Mouse (Mus musculus) heart, postnatal 0 days (tissue): ENCODE results near the gene Rassf1. TPM values are rescaled to one million over a fixed set of nuclear protein-coding genes. Genes with fewer than 3 reads are reported as not detected.
A peak's percentile ranks its signal among the peaks of the same experiment; 100 is the strongest.

Experiments used
- ATAC-seq: fragments of 200-750 bp; cut with Nextera tagmentation; 2 replicates; pipeline ENCODE4 v1.8.0; 2017; ENCODE audit warnings: low read depth, moderate number of reproducible peaks, moderate library complexity; ENCODE audit not compliant: insufficient read depth
- DNase-seq: peaks from one replicate; pipeline ENCODE4 v3.0.0-alpha.2; 2016; ENCODE audit warnings: low spot score
- H3K27ac ChIP-seq: fragments of 300-500 bp; sonication (generic); 2 replicates; pipeline ENCODE4 v1.5.1; 2014; ENCODE audit warnings: low read depth, mild to moderate bottlenecking
- H3K27me3 ChIP-seq: fragments of 300-500 bp; sonication (generic); 2 replicates; pipeline ENCODE4 v1.6.1; 2014; ENCODE audit warnings: low read length, mixed read lengths; ENCODE audit not compliant: control insufficient read depth, insufficient read depth
- H3K36me3 ChIP-seq: fragments of 300-500 bp; sonication (generic); replicated peaks from 2 replicates; pipeline ENCODE4 v1.6.1; 2014; ENCODE audit warnings: low read length, mixed read lengths; ENCODE audit not compliant: control insufficient read depth, insufficient read depth
- H3K4me1 ChIP-seq: fragments of 300-500 bp; sonication (generic); 2 replicates; pipeline ENCODE4 v1.6.1; 2014; ENCODE audit warnings: antibody characterized with exemption; ENCODE audit not compliant: control insufficient read depth, insufficient read depth
- H3K4me2 ChIP-seq: fragments of 300-500 bp; sonication (generic); 2 replicates; pipeline ENCODE4 v1.6.1; 2014; ENCODE audit warnings: low read depth, mild to moderate bottlenecking, low read length, moderate library complexity
- H3K4me3 ChIP-seq: fragments of 300-500 bp; sonication (generic); 2 replicates; pipeline ENCODE4 v1.5.1; 2014; ENCODE audit warnings: low read depth, low read length
- H3K9ac ChIP-seq: fragments of 300-500 bp; sonication (generic); replicated peaks from 2 replicates; pipeline ENCODE4 v1.6.1; 2014; ENCODE audit warnings: low read depth, low read length, mixed read lengths
- H3K9me3 ChIP-seq: fragments of 300-500 bp; sonication (generic); replicated peaks from 2 replicates; pipeline ENCODE4 v1.6.1; 2016; ENCODE audit warnings: low read length; ENCODE audit not compliant: control insufficient read depth
- CTCF ChIP-seq: IDR thresholded peaks from 2 replicates; pipeline ENCODE4 v1.5.1; 2016; ENCODE audit warnings: antibody characterized with exemption, control low read depth, low read depth
- EP300 ChIP-seq: IDR thresholded peaks from 2 replicates; pipeline ENCODE4 v1.6.1; 2016; ENCODE audit warnings: antibody characterized with exemption, low read depth
- WGBS: fragments of 180-500 bp; shearing (Covaris S2); extraction: QIAGEN DNeasy Blood & Tissue Kit; methylation state at CpG from one replicate; pipeline ENCODE4 v1.1.7; 2014; 5-methylcytosine and 5-hydroxymethylcytosine counted together
- polyA plus RNA-seq: library from polyadenylated mRNA; unstranded; fragments of >200 nt; fragmentation: Nextera tagmentation; extraction: Ambion mirVana; gene quantifications from 2 replicates; pipeline ENCODE4 v1.2.1, GENCODE M21; 2015
- total RNA-seq: library from RNA; depleted of rRNA; stranded (reverse); fragments of >200 nt; gene quantifications from 2 replicates; pipeline ENCODE4 v1.2.3, GENCODE M21; 2014; ENCODE audit warnings: low replicate concordance; rRNA removed

Rassf1 gene
- total RNA-seq = 28.7 and 39.0 TPM in 2 replicates
- polyA plus RNA-seq = 34.4 and 35.1 TPM in 2 replicates

DNA sequence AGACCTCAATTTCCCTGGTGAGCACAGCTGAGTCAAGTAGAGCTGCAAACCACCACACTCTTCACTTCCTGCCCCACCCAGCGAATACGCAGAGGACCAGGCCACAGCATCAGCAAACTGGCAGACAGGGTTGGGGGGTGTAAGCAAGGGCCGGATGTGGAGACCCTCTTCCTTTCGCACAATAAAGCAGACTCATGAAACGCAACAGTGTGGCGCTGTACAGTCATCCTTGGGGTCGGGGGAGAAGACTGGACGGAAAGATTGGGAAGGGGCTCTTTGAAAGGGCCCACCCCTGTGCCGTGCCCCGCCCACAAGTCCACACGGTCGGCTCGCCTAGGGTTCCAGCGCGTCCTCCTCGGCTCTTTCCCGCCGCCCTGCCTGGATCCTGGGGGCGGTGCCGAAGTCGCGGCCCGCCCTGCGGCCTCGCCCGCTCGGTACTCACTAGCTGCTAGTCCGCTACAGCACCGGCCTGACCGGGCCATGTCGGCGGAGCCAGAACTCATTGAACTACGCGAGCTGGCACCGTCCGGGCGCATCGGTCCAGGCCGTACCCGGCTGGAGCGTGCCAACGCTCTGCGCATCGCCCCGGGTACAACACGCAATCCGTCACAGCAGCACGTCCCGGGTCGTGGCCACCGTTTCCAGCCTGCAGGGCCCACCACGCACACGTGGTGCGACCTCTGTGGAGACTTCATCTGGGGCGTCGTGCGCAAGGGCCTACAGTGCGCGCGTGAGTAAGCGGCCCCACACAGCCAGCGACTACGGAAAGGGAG is at the start of gene Rassf1:
Gene Rassf1, plus strand, starts transcription at position 439 of the 773 bp plus-strand sequence.
- H3K27me3 ChIP-seq = 0 out of 2 replicates have a peak, but pooled peaks cover 12% of the 10 kb centered on the region
- no peak for DNase-seq
- H3K36me3 ChIP-seq = no peaks in the 10 kb centered on the region
- peak within 1 kb of the TSS; percentile 46; the same call in 1 of the 2 replicates for H3K27ac ChIP-seq
- peak within 1 kb of the TSS; percentile 52; the same call in 1 of the 2 replicates for H3K9ac ChIP-seq
- WGBS = 2% methylated on average over 58 of the region's 63 CpGs
- H3K9me3 ChIP-seq = no peaks in the 10 kb centered on the region
- TF ChIP-seq EP300 (no peak), CTCF (no peak)
- peak within 1 kb of the TSS; percentile 51 for H3K4me3 ChIP-seq
- peak within 1 kb of the TSS; percentile 77 for H3K4me2 ChIP-seq
- peaks cover 41% of the 10 kb centered on the region for H3K4me1 ChIP-seq
- ATAC-seq = 0 out of 2 replicates have a peak, but pooled peaks have one; percentile 4

DNA sequence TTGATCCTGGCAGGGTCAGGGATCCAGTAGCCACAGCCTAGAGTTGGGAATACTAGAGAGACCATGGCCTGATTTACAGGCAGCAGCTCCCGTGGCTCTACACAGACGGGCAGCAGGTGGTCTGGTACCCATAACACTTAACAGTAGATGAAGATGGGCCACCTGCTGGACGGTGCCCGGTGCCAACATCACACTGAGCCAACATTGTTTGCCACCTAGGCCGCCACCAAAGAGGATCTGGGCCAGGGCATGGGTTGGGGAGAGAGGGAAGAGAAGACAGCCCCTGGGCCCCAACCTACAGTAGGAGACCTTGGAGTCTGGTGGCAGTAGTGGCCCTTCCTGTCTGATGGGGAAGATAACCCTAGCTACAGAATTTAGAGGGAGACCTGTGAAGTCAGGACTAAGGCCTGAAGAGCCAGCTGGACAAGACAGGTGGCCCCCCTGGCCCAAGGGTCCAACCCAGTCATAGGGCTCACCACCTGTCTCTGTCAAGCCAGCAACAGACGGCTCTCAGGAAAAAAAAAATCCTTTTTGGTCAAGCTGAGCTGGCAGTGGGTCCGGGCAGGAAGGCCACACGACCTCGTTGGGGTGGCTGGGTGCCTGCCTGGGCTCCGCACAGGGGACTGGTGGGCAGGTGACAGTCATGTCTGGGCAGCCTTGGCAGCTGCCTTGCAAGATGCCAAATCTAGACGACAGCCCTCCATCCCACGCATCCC is 49.1 kb upstream of the Rassf1 start:
- Histone ChIP-seq H3K4me1 (peaks cover 4% of the 10 kb centered on the region; the same call in 1 of the 2 replicates), H3K27me3 (no peaks in the 10 kb centered on the region), H3K27ac (no peak overlapping the region), H3K36me3 (no peaks in the 10 kb centered on the region), H3K4me2 (no peak overlapping the region), H3K9me3 (no peaks in the 10 kb centered on the region), H3K9ac (no peak overlapping the region), H3K4me3 (no peak overlapping the region)
- ATAC-seq (no peak), DNase-seq (no peak)
- 86% methylated on average over 12 of the region's 12 CpGs for WGBS
- no peak for TF ChIP-seq CTCF
- no peak for TF ChIP-seq EP300

DNA sequence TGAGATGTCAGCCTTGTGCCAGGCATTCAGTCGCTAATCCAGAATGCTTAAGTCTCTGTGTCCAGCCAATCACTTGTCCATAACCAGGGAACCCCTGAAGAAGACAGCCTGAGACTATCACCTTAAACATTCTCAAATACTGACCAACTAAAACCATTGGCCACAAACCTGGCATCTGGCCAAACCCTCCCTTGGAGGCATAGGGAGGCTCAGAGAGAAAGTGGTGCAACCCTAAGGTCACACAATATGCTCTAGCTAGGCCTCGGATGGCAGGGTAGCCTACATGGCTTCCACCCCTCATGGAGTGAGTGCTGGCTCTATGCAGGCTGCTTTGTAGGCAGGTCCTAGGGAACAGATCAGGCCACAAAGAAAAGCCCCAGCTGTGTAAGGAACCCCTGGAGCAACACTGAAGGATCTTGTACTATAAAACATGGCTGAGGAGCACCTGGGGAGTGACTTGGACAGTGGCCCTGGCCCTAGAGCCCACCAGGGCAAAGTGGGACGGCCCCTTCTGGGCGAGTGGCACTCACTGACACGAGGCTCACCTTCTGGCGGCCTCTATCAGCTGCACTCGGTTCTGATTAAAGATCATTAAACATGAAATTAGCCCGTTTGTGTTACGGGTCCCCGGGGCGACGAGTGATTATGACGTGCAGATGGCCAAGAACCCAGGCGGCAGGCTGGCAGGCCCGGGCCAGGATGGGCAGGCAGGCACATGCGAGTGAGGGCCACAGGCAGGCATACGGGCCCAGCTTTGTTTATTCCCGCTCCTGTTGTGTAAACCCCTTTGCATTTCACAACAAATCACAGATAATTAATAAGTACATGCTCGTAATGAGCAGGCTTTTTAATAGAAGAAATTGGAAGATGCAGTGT is 46.5 kb upstream of the Rassf1 start:
- TF ChIP-seq EP300 (no peak), CTCF (no peak)
- no peak overlapping the region for H3K9ac ChIP-seq
- DNase-seq (no peak), ATAC-seq (no peak)
- H3K27ac ChIP-seq = no peak overlapping the region
- no peaks in the 10 kb centered on the region for H3K27me3 ChIP-seq
- no peak overlapping the region for H3K4me2 ChIP-seq
- no peaks in the 10 kb centered on the region for H3K36me3 ChIP-seq
- H3K4me1 ChIP-seq = peaks cover 4% of the 10 kb centered on the region; the same call in 1 of the 2 replicates
- no peak overlapping the region for H3K4me3 ChIP-seq
- H3K9me3 ChIP-seq = no peaks in the 10 kb centered on the region
- WGBS = 78% methylated on average over 19 of the region's 19 CpGs

DNA sequence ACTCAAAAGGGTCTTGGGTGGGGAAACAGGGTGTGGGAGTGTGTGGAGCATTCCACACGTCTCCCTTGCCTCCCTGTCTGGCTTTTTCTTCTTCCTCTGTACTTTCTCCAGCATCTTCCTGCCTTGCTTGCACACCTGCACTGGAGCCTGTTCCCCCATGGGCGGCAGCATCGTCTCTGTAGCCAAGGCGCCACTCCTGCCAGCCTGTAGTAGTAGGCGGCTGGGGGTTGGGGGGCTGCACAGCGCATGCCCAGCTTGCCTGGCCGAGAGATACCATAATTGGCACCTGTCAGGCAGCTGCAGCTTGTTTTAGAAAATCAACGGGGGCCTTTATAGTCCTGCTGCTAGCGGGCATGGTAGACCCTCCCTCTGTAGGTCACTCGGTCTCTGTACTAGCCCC is 43.1 kb upstream of the Rassf1 start:
- TF ChIP-seq CTCF = no peak
- no peak for TF ChIP-seq EP300
- ATAC-seq = no peak
- DNase-seq = no peak
- WGBS = 47% methylated on average over 10 of the region's 10 CpGs
- Histone ChIP-seq H3K27ac (no peak overlapping the region), H3K36me3 (no peaks in the 10 kb centered on the region), H3K4me3 (no peak overlapping the region), H3K9me3 (no peaks in the 10 kb centered on the region), H3K9ac (no peak overlapping the region), H3K4me2 (no peak overlapping the region), H3K4me1 (no peaks in the 10 kb centered on the region), H3K27me3 (no peaks in the 10 kb centered on the region)
